Mouse (Mus musculus) hematopoietic stem cell, adult 5-6 weeks (primary cell): Measurements from ENCODE around the gene Sppl2b. TPM values are rescaled to one million over a fixed set of nuclear protein-coding genes. Genes with fewer than 3 reads are reported as not detected.

ENCODE experiments used
- ATAC-seq, 2 experiments: fragments of 125-278 bp in 1 of 2; replicated peaks in 1 of 2; 2 replicates each; pipeline ENCODE4 v1.8.0; 2016 to 2017; ENCODE audit warnings: inconsistent platforms in 2 of 2, mild to moderate bottlenecking in 2 of 2, moderate number of reproducible peaks in 2 of 2, low read depth in 1 of 2, moderate TSS enrichment in 1 of 2; ENCODE audit not compliant: low FRiP score in 2 of 2, poor library complexity in 2 of 2, severe bottlenecking in 2 of 2, insufficient read depth in 1 of 2, low TSS enrichment in 1 of 2
- total RNA-seq: library from RNA; stranded (forward); fragments of 172-1452, 232-1000 nt; gene quantifications from 2 replicates; pipeline ENCODE4 v1.2.3, GENCODE M21; 2017

The Sppl2b gene
- total RNA-seq, 1 experiment from 2014 or later: 30.1 TPM

DNA sequence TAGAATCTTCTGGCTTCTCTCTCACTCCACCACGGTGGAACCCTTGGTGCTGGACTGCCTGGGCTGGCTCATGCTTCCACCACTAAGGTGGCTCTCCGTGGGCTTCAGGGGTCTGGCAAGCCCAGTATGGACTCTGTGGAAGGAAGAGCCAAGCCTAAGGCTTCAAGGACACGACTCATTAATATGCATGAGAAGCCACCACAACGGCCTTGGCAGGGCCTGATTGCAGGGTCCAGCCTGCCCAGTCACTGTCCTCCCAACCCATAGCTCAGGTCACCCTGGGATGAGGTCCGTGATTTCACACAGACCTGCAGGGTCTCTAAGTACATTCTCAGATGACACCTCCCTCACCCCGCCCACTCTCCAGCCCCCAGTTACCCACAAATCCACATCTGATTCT, 15.2 kb upstream of the Sppl2b start:
- no peak for ATAC-seq

DNA sequence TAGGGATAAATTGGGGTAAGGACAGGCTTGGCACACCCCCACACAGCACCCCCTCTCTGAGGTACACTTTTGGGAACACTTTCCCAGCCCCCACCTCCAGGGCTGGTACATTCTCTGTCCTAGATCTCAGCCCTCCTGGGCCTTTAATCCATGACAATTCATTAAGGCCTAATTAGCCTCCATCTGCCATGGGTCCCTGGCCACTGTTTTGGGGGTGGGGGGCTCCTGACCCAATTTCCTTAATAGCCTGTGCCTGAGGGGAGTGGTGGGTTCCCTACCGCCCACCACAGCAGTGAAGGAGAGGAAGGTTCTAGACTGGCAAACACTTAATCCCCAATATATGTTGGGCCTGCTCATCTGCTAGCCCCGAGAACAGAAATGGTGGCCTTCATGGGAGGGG, 13.4 kb upstream of the Sppl2b start:
- no peak for ATAC-seq

- no peak for ATAC-seq
These were observed 12.7 kb upstream of the Sppl2b start for GRCm38 (mm10) chr10:80842334-80842733.

DNA sequence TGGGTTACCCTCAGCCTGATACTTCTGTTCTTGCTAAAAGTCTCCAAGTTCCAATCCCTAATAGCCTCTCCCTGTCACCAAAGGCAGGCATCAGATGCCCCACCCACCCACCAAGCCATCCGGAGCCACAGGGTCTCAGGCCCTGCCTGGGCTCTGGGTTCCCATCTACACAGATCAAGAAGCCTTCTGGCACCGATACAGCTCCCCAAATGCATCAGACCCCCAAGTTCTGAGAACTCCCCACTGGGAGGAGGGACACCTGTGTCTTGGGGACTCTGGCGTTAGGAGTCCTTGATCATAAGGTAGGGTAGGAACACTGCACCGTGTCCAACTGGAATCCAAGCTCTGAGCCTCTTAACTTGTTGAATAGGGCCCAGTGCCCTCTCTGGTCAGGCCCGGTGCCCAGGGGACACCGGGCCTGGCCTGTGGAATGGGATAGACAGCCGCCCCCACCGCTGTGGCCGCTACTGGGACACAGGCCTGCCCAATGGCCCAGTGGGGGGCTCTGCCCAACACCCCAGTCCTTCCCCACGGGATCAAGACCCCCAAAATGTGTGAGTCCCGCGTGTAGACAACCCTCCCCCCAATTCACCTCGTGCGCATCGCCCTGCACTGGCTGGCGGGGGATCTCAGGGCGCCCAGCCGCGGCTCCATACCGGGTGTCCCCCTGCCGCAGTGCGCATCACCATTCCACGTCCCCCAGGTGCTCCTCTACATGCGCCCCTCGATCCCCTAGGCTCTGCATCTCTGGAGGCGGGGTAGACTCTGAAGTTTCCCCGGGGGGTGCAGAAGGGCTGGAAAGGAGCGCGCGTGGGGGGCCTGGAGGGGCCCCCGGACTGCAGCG, 11.8 kb upstream of the Sppl2b start:
- ATAC-seq: no peak

GRCm38 (mm10) chr10:80843931-80844547, 11.0 kb upstream of the Sppl2b start, which contains the start of gene Lingo3:
TSS of gene Lingo3 (minus strand) at chr10:80844039.
- ATAC-seq: no peak

GRCm38 (mm10) chr10:80845055-80845693, 9.9 kb upstream of the Sppl2b start:
- no peak for ATAC-seq

- ATAC-seq: no peak
These were observed 9.3 kb upstream of the Sppl2b start for GRCm38 (mm10) chr10:80845732-80846131.

DNA sequence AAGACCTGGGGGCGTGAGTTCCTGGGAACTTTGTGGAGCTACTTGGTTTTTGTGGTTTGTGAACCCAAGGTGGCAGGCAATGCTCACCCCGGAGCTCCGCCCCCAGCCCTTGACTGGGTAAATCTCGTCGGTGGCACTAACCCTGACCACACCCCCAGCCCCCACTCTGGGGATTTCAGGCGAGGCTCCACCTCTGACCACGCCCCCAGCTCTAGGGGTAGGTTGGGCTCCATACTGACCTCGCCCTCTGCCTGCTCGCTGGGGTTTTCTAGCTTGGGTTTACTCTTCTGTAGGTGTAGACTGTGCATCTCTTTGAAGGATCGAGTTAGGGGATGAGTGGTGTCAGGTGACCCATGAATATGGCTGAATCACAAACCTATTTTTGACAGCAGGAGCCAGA, 6.5 kb upstream of the Sppl2b start:
- ATAC-seq: peak; percentile 66 to 88

DNA sequence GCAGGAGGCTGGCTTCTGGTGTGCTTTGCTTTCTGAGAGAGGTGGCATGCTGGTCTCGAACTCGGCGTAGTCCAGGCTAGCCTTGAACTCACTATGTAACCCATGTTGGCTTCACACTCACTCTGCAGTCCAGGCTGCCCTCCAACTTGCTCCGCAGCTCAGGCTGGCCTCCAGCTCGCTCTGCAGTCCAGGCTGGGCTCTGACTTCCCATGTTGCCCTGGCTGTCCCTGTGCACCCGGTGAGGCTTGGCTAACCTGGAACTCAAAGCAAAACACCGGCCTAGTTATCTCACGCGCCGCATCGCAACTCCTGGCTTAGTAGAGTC, 636 bp downstream of the Sppl2b start:
- peak in 1 of 2 experiments; percentile 5; a peak in 1 of 4 replicates for ATAC-seq

GRCm38 (mm10) chr10:80856267-80856666, 1.2 kb downstream of the Sppl2b start:
- 0 out of 4 replicates have a peak, but pooled peaks of 1 of the 2 experiments have one; percentile 29 for ATAC-seq

- no peak for ATAC-seq
These were observed 1.8 kb downstream of the Sppl2b start for GRCm38 (mm10) chr10:80856908-80857307.

- no peak for ATAC-seq
These were observed 2.3 kb downstream of the Sppl2b start for GRCm38 (mm10) chr10:80857386-80857785.

DNA sequence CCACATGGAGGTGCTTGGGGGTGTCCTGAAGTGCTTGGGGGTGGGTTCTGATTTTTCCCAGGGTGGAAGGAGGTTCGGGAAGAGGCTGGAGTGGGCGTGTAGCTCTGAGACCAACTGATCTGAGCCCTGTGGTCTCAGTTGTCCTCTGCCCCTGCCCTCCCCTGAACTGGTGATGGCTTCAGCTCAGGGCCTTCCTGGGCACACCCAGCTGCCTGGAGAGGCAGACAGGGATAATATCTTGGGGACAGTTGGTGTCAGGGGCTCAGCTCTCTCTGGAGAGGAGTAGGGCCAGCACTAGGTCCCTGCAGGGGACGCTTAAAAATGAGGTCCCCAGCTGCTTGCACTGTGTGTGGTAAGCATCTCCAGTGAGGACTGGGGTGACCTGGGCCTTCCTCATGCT, 2.8 kb downstream of the Sppl2b start:
- ATAC-seq: no peak

GRCm38 (mm10) chr10:80858350-80858935, 3.4 kb downstream of the Sppl2b start:
- no peak; a peak in 1 of 4 replicates for ATAC-seq

- ATAC-seq: no peak
These were observed 7.2 kb downstream of the Sppl2b start for GRCm38 (mm10) chr10:80862305-80862704.

- ATAC-seq: no peak
These were observed 9.4 kb downstream of the Sppl2b start for GRCm38 (mm10) chr10:80864446-80864845.

DNA sequence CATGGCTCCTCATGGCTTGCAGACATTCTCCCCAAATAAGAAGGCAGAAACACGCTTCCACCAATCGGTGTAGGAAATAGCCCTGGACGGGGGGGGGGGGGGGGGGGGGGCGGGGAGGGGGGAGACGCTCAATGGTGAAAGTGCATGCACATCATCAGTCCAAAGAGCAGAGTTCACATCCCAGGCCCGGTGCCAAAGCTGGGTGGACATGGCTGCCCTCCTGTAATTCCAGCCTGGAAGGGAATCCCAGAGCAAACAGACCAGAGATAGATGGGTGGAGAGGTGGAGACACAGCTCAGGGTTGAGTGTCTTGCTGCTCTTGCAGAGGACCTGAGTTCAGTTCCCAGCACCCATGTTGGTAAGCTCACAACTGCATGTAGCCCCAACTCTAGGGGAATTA, 15.9 kb downstream of the Sppl2b start:
- ATAC-seq: no peak

GRCm38 (mm10) chr10:80871581-80871980, 16.5 kb downstream of the Sppl2b start, which contains the start of gene Tmprss9:
TSS of gene Tmprss9 (plus strand) at chr10:80871848.
- ATAC-seq: no peak
